Mouse (Mus musculus): ENCODE results near the gene Samsn1. TPM values are rescaled to one million over a fixed set of nuclear protein-coding genes. Genes with fewer than 3 reads are reported as not detected.

Gene Samsn1
- total RNA-seq, 1 experiment, result 0.27 TPM

- in situ Hi-C loops (cut with MboI; ENCODE audit: low sequenced_read_pairs in 2 of 2, unreplicated experiment in 2 of 2), result no loop called here
- Histone ChIP-seq H3K9me3 (ENCODE audit: control insufficient read depth, insufficient read depth, low read depth, low read length) (no peaks in the 10 kb centered on the region), H3K4me3 (ENCODE audit: insufficient read depth in 1 of 2, low read depth in 1 of 2, low read length in 2 of 2, poor library complexity in 1 of 2, severe bottlenecking in 1 of 2) (no peak overlapping the region), H3K36me3 (ENCODE audit: control insufficient read depth, insufficient read depth, low read length, poor library complexity, severe bottlenecking) (no peaks in the 10 kb centered on the region), H3K9ac (ENCODE audit: insufficient read depth, low read depth, low read length, poor library complexity, severe bottlenecking) (no peak overlapping the region), H3K4me1 (ENCODE audit: control insufficient read depth in 2 of 2, insufficient read depth in 2 of 2, low read length in 2 of 2, poor library complexity in 1 of 2) (no peaks in the 10 kb centered on the region), H3K27ac (ENCODE audit: insufficient read depth, low read depth, low read length, poor library complexity, severe bottlenecking) (no peak overlapping the region)
- no peak for DNase-seq (ENCODE audit: low read depth, low spot score)
- no peak for TF ChIP-seq CHD2 (IDR thresholded peaks at IDR 0.05; ENCODE audit: low read depth, low read length)
- TF ChIP-seq MAFK (IDR thresholded peaks at IDR 0.05; ENCODE audit: insufficient read depth, low read depth, low read length), result no peak
- TF ChIP-seq HCFC1 (IDR thresholded peaks at IDR 0.05; ENCODE audit: borderline replicate concordance, insufficient read depth, low read length), result no peak
- TF ChIP-seq ZNF384 (IDR thresholded peaks at IDR 0.05; ENCODE audit: low read depth, low read length), result no peak
- TF ChIP-seq ZC3H11A (IDR thresholded peaks at IDR 0.05; ENCODE audit: borderline replicate concordance, low read depth, low read length), result no peak
Observed at GRCm38 (mm10) chr16:76047066-76047465, 25.0 kb upstream of the Samsn1 start.

DNA sequence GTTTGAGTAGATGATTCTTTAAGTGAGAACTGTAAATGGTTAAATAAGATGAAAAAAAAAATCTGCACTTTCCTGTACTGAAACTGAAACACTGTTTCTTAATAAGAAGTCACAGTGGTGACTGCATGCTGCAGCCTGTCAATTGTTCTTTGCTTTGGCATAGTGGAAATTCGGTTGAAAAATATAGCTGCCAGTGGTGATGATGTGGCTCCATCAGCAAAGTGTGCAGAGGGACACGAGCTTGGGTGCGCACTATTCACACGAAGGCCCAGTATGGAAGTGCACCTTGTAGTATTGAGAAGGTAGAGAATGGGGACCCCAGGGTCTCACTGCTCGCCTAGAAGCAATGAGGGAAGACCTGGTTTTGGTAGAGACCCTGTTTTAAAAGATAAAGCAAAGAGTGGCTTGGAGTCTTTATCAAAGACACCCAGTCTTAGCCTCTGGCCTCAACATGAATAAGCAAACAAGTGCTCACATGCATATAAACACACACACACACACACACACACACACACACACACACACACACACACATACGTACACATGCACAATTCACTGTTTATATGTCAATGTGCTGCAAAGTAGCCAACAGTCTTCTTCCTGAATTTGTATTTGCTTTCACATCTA lies 18.4 kb upstream of the Samsn1 start:
- Histone ChIP-seq H3K9me3 (ENCODE audit: control insufficient read depth, insufficient read depth, low read depth, low read length) (no peaks in the 10 kb centered on the region), H3K4me3 (ENCODE audit: insufficient read depth in 1 of 2, low read depth in 1 of 2, low read length in 2 of 2, poor library complexity in 1 of 2, severe bottlenecking in 1 of 2) (no peak overlapping the region), H3K4me1 (ENCODE audit: control insufficient read depth in 2 of 2, insufficient read depth in 2 of 2, low read length in 2 of 2, poor library complexity in 1 of 2) (no peaks in the 10 kb centered on the region), H3K9ac (ENCODE audit: insufficient read depth, low read depth, low read length, poor library complexity, severe bottlenecking) (no peak overlapping the region), H3K27ac (ENCODE audit: insufficient read depth, low read depth, low read length, poor library complexity, severe bottlenecking) (no peak overlapping the region), H3K36me3 (ENCODE audit: control insufficient read depth, insufficient read depth, low read length, poor library complexity, severe bottlenecking) (no peaks in the 10 kb centered on the region)
- TF ChIP-seq ZNF384 (IDR thresholded peaks at IDR 0.05; ENCODE audit: low read depth, low read length) (no peak), ZC3H11A (IDR thresholded peaks at IDR 0.05; ENCODE audit: borderline replicate concordance, low read depth, low read length) (no peak), CHD2 (IDR thresholded peaks at IDR 0.05; ENCODE audit: low read depth, low read length) (no peak), HCFC1 (IDR thresholded peaks at IDR 0.05; ENCODE audit: borderline replicate concordance, insufficient read depth, low read length) (no peak), MAFK (IDR thresholded peaks at IDR 0.05; ENCODE audit: insufficient read depth, low read depth, low read length) (no peak)
- in situ Hi-C loops (cut with MboI; ENCODE audit: low sequenced_read_pairs in 2 of 2, unreplicated experiment in 2 of 2), result no loop called here
- DNase-seq (ENCODE audit: low read depth, low spot score), result no peak

DNA sequence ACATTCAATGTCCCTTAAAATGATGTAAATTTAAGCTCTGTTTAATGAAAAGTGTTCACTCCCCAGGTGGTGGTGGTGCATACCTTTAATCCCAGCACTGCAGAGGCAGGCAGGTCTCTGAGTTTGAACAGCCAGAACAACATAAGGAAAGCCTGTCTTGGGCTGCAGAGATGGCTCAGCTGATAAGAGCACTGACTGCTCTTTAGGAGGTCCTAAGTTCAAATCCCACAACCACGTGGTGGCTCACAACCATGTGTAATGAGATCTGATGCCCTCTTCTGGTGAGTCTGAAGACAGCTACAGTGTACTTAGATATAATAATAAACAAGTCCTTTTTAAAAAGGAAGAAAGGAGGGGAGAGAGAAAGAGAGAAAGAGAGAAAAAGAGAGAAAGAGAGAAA lies 2.9 kb downstream of the Samsn1 start:
- no peaks in the 10 kb centered on the region for H3K9me3 ChIP-seq (ENCODE audit: control insufficient read depth, insufficient read depth, low read depth, low read length)
- no peaks in the 10 kb centered on the region for H3K36me3 ChIP-seq (ENCODE audit: control insufficient read depth, insufficient read depth, low read length, poor library complexity, severe bottlenecking)
- H3K27ac ChIP-seq (ENCODE audit: insufficient read depth, low read depth, low read length, poor library complexity, severe bottlenecking), result no peak overlapping the region
- TF ChIP-seq CHD2 (IDR thresholded peaks at IDR 0.05; ENCODE audit: low read depth, low read length), result no peak
- TF ChIP-seq ZNF384 (IDR thresholded peaks at IDR 0.05; ENCODE audit: low read depth, low read length), result no peak
- TF ChIP-seq HCFC1 (IDR thresholded peaks at IDR 0.05; ENCODE audit: borderline replicate concordance, insufficient read depth, low read length), result no peak
- no peak for TF ChIP-seq ZC3H11A (IDR thresholded peaks at IDR 0.05; ENCODE audit: borderline replicate concordance, low read depth, low read length)
- no peak for TF ChIP-seq MAFK (IDR thresholded peaks at IDR 0.05; ENCODE audit: insufficient read depth, low read depth, low read length)
- H3K4me3 ChIP-seq (ENCODE audit: insufficient read depth in 1 of 2, low read depth in 1 of 2, low read length in 2 of 2, poor library complexity in 1 of 2, severe bottlenecking in 1 of 2), result no peak overlapping the region
- DNase-seq (ENCODE audit: low read depth, low spot score), result peak; percentile 11
- no peak overlapping the region for H3K9ac ChIP-seq (ENCODE audit: insufficient read depth, low read depth, low read length, poor library complexity, severe bottlenecking)
- in situ Hi-C loops (cut with MboI; ENCODE audit: low sequenced_read_pairs in 2 of 2, unreplicated experiment in 2 of 2), result no loop called here
- no peaks in the 10 kb centered on the region for H3K4me1 ChIP-seq (ENCODE audit: control insufficient read depth in 2 of 2, insufficient read depth in 2 of 2, low read length in 2 of 2, poor library complexity in 1 of 2)

- H3K9ac ChIP-seq (ENCODE audit: insufficient read depth, low read depth, low read length, poor library complexity, severe bottlenecking), result no peak overlapping the region
- H3K9me3 ChIP-seq (ENCODE audit: control insufficient read depth, insufficient read depth, low read depth, low read length), result no peaks in the 10 kb centered on the region
- no peaks in the 10 kb centered on the region for H3K36me3 ChIP-seq (ENCODE audit: control insufficient read depth, insufficient read depth, low read length, poor library complexity, severe bottlenecking)
- in situ Hi-C loops (cut with MboI; ENCODE audit: low sequenced_read_pairs in 2 of 2, unreplicated experiment in 2 of 2), result no loop called here
- H3K4me1 ChIP-seq (ENCODE audit: control insufficient read depth in 2 of 2, insufficient read depth in 2 of 2, low read length in 2 of 2, poor library complexity in 1 of 2), result no peaks in the 10 kb centered on the region
- TF ChIP-seq MAFK (IDR thresholded peaks at IDR 0.05; ENCODE audit: insufficient read depth, low read depth, low read length), result no peak
- no peak for TF ChIP-seq ZC3H11A (IDR thresholded peaks at IDR 0.05; ENCODE audit: borderline replicate concordance, low read depth, low read length)
- no peak for TF ChIP-seq HCFC1 (IDR thresholded peaks at IDR 0.05; ENCODE audit: borderline replicate concordance, insufficient read depth, low read length)
- no peak for TF ChIP-seq ZNF384 (IDR thresholded peaks at IDR 0.05; ENCODE audit: low read depth, low read length)
- no peak for TF ChIP-seq CHD2 (IDR thresholded peaks at IDR 0.05; ENCODE audit: low read depth, low read length)
- no peak overlapping the region for H3K4me3 ChIP-seq (ENCODE audit: insufficient read depth in 1 of 2, low read depth in 1 of 2, low read length in 2 of 2, poor library complexity in 1 of 2, severe bottlenecking in 1 of 2)
- DNase-seq (ENCODE audit: low read depth, low spot score), result no peak
- H3K27ac ChIP-seq (ENCODE audit: insufficient read depth, low read depth, low read length, poor library complexity, severe bottlenecking), result no peak overlapping the region
Observed at GRCm38 (mm10) chr16:76003812-76004389, 18.2 kb downstream of the Samsn1 start.

Measured in ES-E14 (cell line).